Mouse (Mus musculus): ENCODE data around the gene Hist2h3c2.

DNA sequence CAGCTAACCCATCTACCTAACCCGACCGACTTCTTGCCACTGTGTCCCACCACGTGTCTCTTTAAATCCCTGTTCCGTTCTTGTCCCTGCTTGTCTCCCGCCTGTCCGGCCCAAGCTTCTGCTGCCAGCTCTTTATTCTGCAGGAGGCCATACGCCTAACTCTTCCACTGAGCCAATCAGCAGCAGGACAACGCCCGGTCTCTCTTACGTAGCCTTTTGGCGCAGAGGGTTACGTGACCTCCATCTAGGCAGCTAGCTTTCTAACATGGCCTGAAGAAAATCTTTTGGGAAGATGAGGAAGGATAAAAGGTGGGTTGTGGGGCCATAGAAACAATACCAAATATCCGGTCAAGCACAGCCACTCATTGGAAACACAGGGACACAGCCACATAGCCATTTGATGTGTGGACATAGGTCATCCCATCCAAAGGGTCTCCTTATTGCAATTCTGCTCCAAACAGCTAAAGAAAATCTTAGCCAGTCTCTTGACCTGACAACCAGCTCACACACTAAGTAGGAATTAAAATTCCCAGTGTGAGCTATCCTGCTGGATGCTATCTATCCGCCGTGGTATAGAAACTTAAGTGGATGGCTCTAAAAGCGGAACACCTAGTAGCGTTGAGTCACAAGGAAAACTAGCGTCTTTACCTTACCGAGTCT, 23.4 kb upstream of the Hist2h3c2 start:
- TF ChIP-seq POLR2A (IDR thresholded peaks at IDR 0.05; ENCODE audit: borderline replicate concordance, low read depth, low read length) (no peak), CTCF (IDR thresholded peaks at IDR 0.05; ENCODE audit: low read depth, low read length) (no peak)
